Mouse (Mus musculus) frontal cortex, adult 2 months (tissue): ENCODE results near the gene Pmp22. TPM values are rescaled to one million over a fixed set of nuclear protein-coding genes. Genes with fewer than 3 reads are reported as not detected.

Source experiments
- DNase-seq, 2 experiments: peaks; one replicate each; pipeline ENCODE4 v3.0.0; 2022; ENCODE audit warnings: low spot score in 1 of 2; ENCODE audit errors: extremely low spot score in 1 of 2
- polyA plus RNA-seq: library from polyadenylated mRNA; depleted of rRNA; stranded (reverse); fragments of >200 nt; gene quantifications from 2 replicates; pipeline ENCODE4 v1.2.3, GENCODE M21; 2012

The Pmp22 gene
- polyA plus RNA-seq, 1 experiment: 23.9 TPM

GRCm38 (mm10) chr11:63157117-63157516 lies 28.3 kb downstream of the Pmp22 start:
- DNase-seq: no peak

DNA sequence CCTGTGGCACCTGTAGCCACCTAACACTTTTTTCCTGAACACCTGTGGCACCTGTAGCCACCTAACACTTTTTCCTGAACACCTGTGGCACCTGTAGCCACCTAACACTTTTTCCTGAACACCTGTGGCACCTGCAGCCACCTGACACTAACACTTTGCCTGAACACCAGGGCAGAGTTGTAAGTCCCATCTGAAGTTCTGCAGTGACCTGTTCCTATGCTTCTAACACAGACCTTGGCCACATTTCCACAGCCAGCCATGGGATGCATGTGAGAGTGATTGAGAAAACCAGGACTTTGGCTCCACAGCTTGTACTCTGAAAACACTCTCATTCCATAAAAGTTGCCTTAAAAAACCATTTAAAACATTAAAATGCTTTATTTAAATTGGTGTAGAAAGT lies 32.1 kb downstream of the Pmp22 start:
- no peak for DNase-seq

GRCm38 (mm10) chr11:63162806-63163205 lies 34.0 kb downstream of the Pmp22 start:
- DNase-seq: no peak

- DNase-seq: no peak
Measured at GRCm38 (mm10) chr11:63163550-63163949, 34.8 kb downstream of the Pmp22 start.

GRCm38 (mm10) chr11:63163986-63164682 lies 35.4 kb downstream of the Pmp22 start:
- no peak for DNase-seq

DNA sequence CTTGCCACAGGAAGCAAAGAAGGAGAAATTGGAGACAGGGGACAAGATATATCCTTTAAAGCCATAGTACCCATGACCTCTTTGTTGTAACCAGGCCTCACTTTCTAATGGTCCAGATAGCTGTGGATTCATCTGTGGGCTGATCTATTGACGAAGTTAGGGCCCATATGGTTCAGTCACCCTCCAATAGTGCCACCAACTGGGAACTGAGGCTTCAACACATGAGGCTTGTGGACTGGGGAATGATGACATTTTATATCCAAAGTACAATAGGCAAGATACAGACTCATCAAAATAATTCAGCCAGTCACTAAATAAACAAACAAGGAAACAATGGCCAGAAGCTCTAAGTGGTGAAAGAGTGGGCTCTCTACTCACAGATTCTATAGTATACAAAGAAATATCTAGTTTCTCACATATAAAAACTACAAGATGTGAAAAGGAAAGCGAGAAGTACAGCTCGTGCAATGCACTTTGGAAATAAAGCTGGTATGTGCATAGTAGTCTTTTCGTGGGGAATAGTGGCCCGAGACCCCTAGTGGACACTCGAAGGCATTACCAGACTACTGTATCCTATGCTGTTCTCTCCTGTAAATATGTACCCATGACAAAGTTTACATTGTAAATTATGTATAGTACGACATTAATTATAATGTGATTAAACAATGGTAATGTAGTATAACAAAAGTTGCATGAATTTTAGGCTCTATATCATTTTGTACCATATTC lies 36.1 kb downstream of the Pmp22 start:
- peak in 1 of 2 experiments; percentile 13 for DNase-seq

DNA sequence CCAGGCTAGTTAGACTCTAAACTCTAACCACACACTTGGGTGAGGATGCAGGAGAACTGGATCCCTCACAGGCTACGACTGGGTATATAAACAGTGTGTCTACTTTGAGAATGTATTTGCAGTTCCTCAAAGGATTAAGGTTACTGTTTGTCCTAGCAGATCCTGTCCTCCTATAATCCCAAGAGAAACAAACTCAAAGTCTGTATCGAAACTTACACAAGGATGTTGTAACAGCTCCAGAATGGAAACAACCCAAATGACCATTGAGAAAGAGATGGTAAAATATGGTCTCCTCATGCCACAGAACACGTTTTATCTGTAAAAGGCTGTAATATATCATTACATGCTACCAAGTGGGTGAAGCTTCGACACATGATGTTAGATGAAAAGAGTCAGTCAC lies 39.0 kb downstream of the Pmp22 start:
- no peak for DNase-seq

- no peak for DNase-seq
Measured at GRCm38 (mm10) chr11:63168551-63169258, 39.9 kb downstream of the Pmp22 start.

GRCm38 (mm10) chr11:63171977-63172376 lies 43.2 kb downstream of the Pmp22 start:
- DNase-seq: peak in 1 of 2 experiments; percentile 74

- no peak for DNase-seq
Measured at GRCm38 (mm10) chr11:63173604-63174003, 44.8 kb downstream of the Pmp22 start.

GRCm38 (mm10) chr11:63175302-63175701 lies 46.5 kb downstream of the Pmp22 start:
- DNase-seq: peak in 1 of 2 experiments; percentile 24

DNA sequence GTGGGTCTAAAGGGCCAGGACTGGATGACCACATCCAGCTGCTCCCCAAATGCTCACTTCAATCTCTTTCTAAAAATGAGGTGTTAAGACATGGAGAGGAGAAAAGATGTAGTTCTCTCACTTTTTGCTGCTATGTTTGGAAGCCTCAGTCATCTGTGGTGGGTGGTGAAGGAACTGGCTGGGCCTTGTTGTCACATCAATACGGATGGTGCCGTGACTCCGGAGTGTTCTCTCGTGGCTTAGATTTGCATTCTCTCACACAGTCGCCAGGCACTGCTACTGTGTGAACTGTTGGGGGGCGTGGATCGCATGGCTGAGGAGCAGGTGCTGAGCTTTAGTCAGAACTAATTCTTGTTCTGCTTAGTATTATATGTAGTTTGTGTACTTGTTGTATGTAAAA lies 47.6 kb downstream of the Pmp22 start:
- peak; percentile 73 to 83 for DNase-seq

- DNase-seq: no peak
Measured at GRCm38 (mm10) chr11:63180262-63181101, 51.7 kb downstream of the Pmp22 start.

DNA sequence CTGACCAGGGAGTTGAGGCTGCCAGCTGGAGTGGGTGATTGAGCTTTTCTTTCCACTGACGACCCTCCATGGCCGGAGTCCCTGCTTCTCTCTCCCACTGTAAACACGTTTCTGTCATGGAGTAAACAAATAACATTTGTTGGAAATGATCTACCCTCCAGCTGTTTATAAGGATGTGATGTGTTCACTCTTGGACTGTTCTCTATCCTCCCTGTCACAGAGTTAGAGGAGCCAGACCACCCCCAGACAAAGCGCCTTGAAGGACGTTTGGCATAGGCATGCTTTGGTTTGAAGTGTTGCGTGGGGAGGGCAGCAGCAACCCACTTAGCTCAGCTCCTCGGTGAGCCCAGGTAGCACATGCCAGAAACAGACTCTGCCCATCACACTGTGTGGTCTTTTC lies 60.0 kb downstream of the Pmp22 start:
- DNase-seq: no peak

DNA sequence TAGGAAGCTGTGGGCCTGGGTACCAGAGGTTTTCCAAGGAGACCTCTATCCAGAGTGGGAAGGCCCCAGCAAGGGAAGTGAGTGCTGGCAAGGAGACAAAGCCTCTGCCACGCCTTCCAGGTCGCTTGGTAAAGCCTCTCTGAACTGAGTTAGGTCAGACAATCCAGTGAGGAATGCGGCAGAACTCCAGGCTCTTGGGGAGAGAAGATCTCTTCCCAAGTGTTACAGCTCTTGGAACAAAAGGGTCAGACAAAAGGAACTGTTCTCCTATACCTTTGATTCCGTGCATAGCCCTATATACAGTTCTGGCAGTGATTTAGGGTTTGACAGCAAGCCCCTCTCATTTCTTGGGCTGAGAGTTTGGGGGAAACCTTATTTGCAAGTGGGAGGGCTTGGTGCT lies 69.3 kb downstream of the Pmp22 start:
- no peak for DNase-seq

GRCm38 (mm10) chr11:63201989-63202535 lies 73.3 kb downstream of the Pmp22 start:
- no peak for DNase-seq
